Mouse (Mus musculus) liver, embryonic 11.5 days (tissue): ENCODE data around the gene Nme3. TPM values are rescaled to one million over a fixed set of nuclear protein-coding genes. Genes with fewer than 3 reads are reported as not detected.

Experiments
- ATAC-seq: fragments of 200-750 bp; cut with Nextera tagmentation; replicated peaks from 2 replicates; pipeline ENCODE4 v1.8.0; 2017; ENCODE audit warnings: moderate number of reproducible peaks, mild to moderate bottlenecking, moderate TSS enrichment, moderate library complexity; ENCODE audit not compliant: low FRiP score
- DNase-seq: peaks from one replicate; pipeline ENCODE4 v3.0.0-alpha.2; 2017; ENCODE audit warnings: low spot score
- H3K27ac ChIP-seq: fragments of 300-500 bp; sonication (generic); 2 replicates; pipeline ENCODE4 v1.5.1; 2014; ENCODE audit warnings: mild to moderate bottlenecking, low read depth, low read length, control low read depth
- H3K27me3 ChIP-seq: fragments of 300-500 bp; sonication (generic); replicated peaks from 2 replicates; pipeline ENCODE4 v1.6.1; 2014; ENCODE audit warnings: low read length, mixed read lengths; ENCODE audit not compliant: control insufficient read depth, insufficient read depth
- H3K36me3 ChIP-seq: fragments of 300-500 bp; sonication (generic); 2 replicates; pipeline ENCODE4 v1.6.1; 2014; ENCODE audit warnings: mild to moderate bottlenecking, low read length, moderate library complexity, mixed read lengths; ENCODE audit not compliant: control insufficient read depth, insufficient read depth
- H3K4me1 ChIP-seq: fragments of 300-500 bp; sonication (generic); replicated peaks from 2 replicates; pipeline ENCODE4 v1.6.1; 2014; ENCODE audit warnings: low read length, mixed read lengths; ENCODE audit not compliant: control insufficient read depth, insufficient read depth
- H3K4me2 ChIP-seq: fragments of 300-500 bp; sonication (generic); 2 replicates; pipeline ENCODE4 v1.6.1; 2014; ENCODE audit warnings: mild to moderate bottlenecking, control low read depth, moderate library complexity
- H3K4me3 ChIP-seq: fragments of 300-500 bp; sonication (generic); 2 replicates; pipeline ENCODE4 v1.5.1; 2014; ENCODE audit warnings: low read depth, low read length, control low read depth
- H3K9ac ChIP-seq: fragments of 300-500 bp; sonication (generic); 2 replicates; pipeline ENCODE4 v1.6.1; 2014; ENCODE audit warnings: low read depth, low read length, control low read depth
- H3K9me3 ChIP-seq: fragments of 300-500 bp; sonication (generic); 2 replicates; pipeline ENCODE4 v1.6.1; 2016; ENCODE audit warnings: low read length, inconsistent platforms, mixed read lengths; ENCODE audit not compliant: control insufficient read depth
- WGBS: fragments of 180-500 bp; shearing (Covaris S2); extraction: QIAGEN DNeasy Blood & Tissue Kit; methylation state at CpG from one replicate; pipeline ENCODE4 v1.1.7; 2014; 5-methylcytosine and 5-hydroxymethylcytosine counted together
- polyA plus RNA-seq: library from polyadenylated mRNA; unstranded; fragments of >200 nt; fragmentation: Nextera tagmentation; extraction: Ambion mirVana; gene quantifications from 2 replicates; pipeline ENCODE4 v1.2.1, GENCODE M21; 2014

The Nme3 gene
- polyA plus RNA-seq, 1 experiment from 2014 or later: 70.5 TPM

DNA sequence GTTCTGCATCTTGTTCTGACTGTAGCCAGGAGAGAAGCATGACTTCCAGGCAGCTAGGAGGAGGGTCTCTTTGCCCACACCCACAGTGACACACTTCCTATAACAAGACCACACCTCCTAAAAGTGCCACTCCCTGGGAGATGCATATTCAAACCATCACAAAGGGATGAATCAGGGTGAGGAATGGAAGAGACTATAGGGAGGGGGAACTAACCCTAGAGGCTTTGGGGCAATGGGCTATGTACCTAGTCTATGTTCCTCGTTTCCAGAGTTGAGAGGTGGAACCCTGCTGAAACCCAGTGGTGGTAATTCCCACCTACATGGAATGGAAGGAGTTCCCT, 21.9 kb upstream of the Nme3 start:
- ATAC-seq (no peak), DNase-seq (no peak)
- Histone ChIP-seq H3K36me3 (no peaks in the 10 kb centered on the region), H3K27me3 (no peaks in the 10 kb centered on the region), H3K4me1 (0 out of 2 replicates have a peak, but pooled peaks cover 3% of the 10 kb centered on the region), H3K9me3 (no peaks in the 10 kb centered on the region), H3K4me2 (no peak overlapping the region), H3K9ac (no peak overlapping the region), H3K27ac (no peak overlapping the region), H3K4me3 (no peak overlapping the region)
- WGBS: 52% methylated on average over 1 of the region's 1 CpGs

DNA sequence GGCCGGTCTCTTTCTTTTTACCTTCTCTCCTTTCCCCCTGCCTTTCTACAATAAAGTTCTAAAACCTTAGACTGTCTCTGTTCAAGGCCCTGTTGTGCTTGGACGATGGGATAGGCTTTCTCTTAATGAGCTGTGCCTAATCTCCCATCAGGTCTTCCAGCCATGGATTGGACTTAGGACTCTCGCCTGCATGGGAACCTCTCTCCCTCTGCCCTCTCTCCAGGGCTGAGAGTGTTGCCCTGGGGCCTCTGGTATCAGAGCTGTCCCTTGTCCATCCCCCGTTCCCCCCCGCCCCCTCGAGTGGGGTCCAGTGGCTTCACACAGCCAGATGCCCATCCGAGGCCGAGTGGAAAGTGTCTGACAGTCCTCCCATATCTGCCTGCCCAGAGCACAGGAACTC, 21.3 kb upstream of the Nme3 start:
- Histone ChIP-seq H3K4me2 (no peak overlapping the region), H3K4me3 (no peak overlapping the region), H3K27me3 (no peaks in the 10 kb centered on the region), H3K36me3 (no peaks in the 10 kb centered on the region), H3K27ac (no peak overlapping the region), H3K9ac (no peak overlapping the region), H3K4me1 (0 out of 2 replicates have a peak, but pooled peaks cover 3% of the 10 kb centered on the region), H3K9me3 (no peaks in the 10 kb centered on the region)
- WGBS: 75% methylated on average over 8 of the region's 8 CpGs
- DNase-seq (no peak), ATAC-seq (no peak)

- peak overlapping the region; percentile 41 for H3K9ac ChIP-seq
- H3K4me2 ChIP-seq: peak overlapping the region; percentile 41
- no peaks in the 10 kb centered on the region for H3K27me3 ChIP-seq
- H3K27ac ChIP-seq: peak overlapping the region; percentile 73
- DNase-seq (no peak), ATAC-seq (peak; percentile 10; the same call in 1 of the 2 replicates)
- WGBS: 56% methylated on average over 10 of the region's 10 CpGs
- H3K9me3 ChIP-seq: no peaks in the 10 kb centered on the region
- no peaks in the 10 kb centered on the region for H3K36me3 ChIP-seq
- H3K4me3 ChIP-seq: peak overlapping the region; percentile 12; the same call in 1 of the 2 replicates
- H3K4me1 ChIP-seq: 0 out of 2 replicates have a peak, but pooled peaks cover 3% of the 10 kb centered on the region
Measured at GRCm38 (mm10) chr17:24877336-24878116, 18.8 kb upstream of the Nme3 start.

DNA sequence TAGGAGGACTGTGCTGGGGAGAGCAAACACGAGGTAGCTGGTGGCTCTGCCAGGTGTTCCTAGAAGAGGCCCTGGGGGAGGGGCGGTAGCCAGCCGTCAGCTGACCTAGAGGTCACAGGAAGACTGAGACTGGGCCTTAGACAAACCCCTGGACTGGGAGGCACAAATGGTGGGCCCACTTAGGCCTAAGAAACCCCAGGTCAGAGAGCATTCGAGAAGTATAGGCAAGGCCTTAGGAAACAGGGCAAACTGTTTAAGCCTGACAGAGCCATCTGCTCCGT, 18.2 kb upstream of the Nme3 start:
- H3K27me3 ChIP-seq: no peaks in the 10 kb centered on the region
- 37% methylated on average over 5 of the region's 5 CpGs for WGBS
- no peak for DNase-seq
- H3K4me2 ChIP-seq: peak overlapping the region; percentile 41
- no peaks in the 10 kb centered on the region for H3K9me3 ChIP-seq
- ATAC-seq: peak; percentile 32; the same call in 1 of the 2 replicates
- H3K9ac ChIP-seq: peak overlapping the region; percentile 41; the same call in 1 of the 2 replicates
- H3K4me3 ChIP-seq: peak overlapping the region; percentile 12; the same call in 1 of the 2 replicates
- H3K36me3 ChIP-seq: peaks cover 3% of the 10 kb centered on the region; the same call in 1 of the 2 replicates
- H3K4me1 ChIP-seq: 0 out of 2 replicates have a peak, but pooled peaks cover 3% of the 10 kb centered on the region
- H3K27ac ChIP-seq: peak overlapping the region; percentile 73; the same call in 1 of the 2 replicates

- Histone ChIP-seq H3K9me3 (no peaks in the 10 kb centered on the region), H3K4me2 (0 out of 2 replicates have a peak overlapping the region, but pooled peaks have one; percentile 0), H3K4me1 (0 out of 2 replicates have a peak, but pooled peaks cover 3% of the 10 kb centered on the region), H3K36me3 (peaks cover 7% of the 10 kb centered on the region; the same call in 1 of the 2 replicates), H3K27ac (no peak overlapping the region), H3K27me3 (no peaks in the 10 kb centered on the region), H3K9ac (no peak overlapping the region), H3K4me3 (no peak overlapping the region)
- WGBS: 80% methylated on average over 8 of the region's 8 CpGs
- ATAC-seq (no peak), DNase-seq (no peak)
Measured at GRCm38 (mm10) chr17:24878531-24878930, 17.8 kb upstream of the Nme3 start.

DNA sequence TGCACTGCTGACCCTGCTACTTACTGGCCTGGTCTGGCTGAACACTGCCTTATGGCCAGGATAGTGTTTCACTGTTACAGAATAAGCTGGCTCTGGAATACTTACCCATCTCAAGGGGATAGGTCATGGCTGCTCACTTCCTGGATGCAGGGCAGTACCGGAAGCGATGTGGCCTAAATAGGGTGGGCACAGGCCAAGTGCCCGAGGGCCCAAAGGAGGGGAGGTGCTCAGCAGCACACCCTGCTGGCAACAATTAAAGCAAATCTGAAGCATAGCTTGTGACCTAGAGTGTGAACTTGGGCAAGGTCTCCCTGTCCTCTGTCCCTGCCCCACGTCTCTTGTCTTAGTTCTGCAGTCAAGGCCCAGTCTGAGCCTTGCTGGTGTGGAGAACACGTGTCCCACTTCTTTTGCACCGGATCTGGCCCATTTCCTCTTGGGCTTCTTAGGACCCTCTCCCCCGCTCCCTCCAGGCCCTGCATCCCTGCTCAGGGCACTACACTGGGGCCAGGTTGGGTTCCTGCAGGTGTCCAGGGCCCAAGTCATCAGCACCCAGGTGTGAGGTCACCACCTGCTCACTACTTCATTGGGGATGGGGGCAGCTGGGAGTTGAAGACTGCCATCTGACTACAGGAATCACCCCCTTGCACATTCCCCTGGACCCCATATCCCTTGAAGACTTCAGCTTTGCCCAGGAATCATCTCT, 14.4 kb upstream of the Nme3 start:
- H3K27me3 ChIP-seq: no peaks in the 10 kb centered on the region
- H3K9me3 ChIP-seq: no peaks in the 10 kb centered on the region
- 52% methylated on average over 7 of the region's 7 CpGs for WGBS
- H3K4me3 ChIP-seq: no peak overlapping the region
- no peak overlapping the region for H3K9ac ChIP-seq
- H3K4me2 ChIP-seq: no peak overlapping the region
- ATAC-seq (no peak), DNase-seq (no peak)
- peaks cover 11% of the 10 kb centered on the region; the same call in 1 of the 2 replicates for H3K4me1 ChIP-seq
- H3K36me3 ChIP-seq: peaks cover 16% of the 10 kb centered on the region; the same call in 1 of the 2 replicates
- H3K27ac ChIP-seq: no peak overlapping the region

DNA sequence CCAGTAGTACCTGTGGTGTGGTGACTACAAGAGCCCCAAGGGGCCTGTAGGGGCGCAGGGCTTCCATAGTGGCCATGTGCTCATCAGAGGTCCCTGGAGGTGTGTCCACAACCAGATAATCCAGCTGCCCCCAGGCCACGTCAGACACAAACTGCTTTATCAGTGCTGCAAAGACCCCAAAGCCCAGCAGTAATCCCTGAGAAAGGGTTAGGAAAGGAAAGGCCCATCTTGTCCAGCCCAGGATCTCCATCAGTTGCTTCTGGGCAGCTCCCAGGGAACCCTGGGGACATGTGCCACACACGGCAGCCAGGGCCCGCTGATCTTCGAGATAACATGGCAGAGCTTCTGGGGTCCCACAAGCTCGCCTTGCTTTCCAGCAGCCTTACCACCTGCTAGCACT, 11.9 kb upstream of the Nme3 start:
- H3K27me3 ChIP-seq: no peaks in the 10 kb centered on the region
- no peak overlapping the region for H3K9ac ChIP-seq
- H3K4me3 ChIP-seq: peak overlapping the region; percentile 76
- ATAC-seq (no peak), DNase-seq (no peak)
- 84% methylated on average over 6 of the region's 6 CpGs for WGBS
- no peak overlapping the region for H3K27ac ChIP-seq
- H3K9me3 ChIP-seq: no peaks in the 10 kb centered on the region
- H3K36me3 ChIP-seq: peaks cover 22% of the 10 kb centered on the region; the same call in 1 of the 2 replicates
- H3K4me2 ChIP-seq: peak overlapping the region; percentile 92; the same call in 1 of the 2 replicates
- H3K4me1 ChIP-seq: peaks cover 18% of the 10 kb centered on the region

- H3K4me2 ChIP-seq: peak overlapping the region; percentile 92
- H3K9ac ChIP-seq: peak overlapping the region; percentile 74
- H3K4me1 ChIP-seq: peaks cover 18% of the 10 kb centered on the region
- ATAC-seq: no peak
- H3K36me3 ChIP-seq: peaks cover 28% of the 10 kb centered on the region; the same call in 1 of the 2 replicates
- H3K4me3 ChIP-seq: peak overlapping the region; percentile 76
- DNase-seq: no peak
- no peaks in the 10 kb centered on the region for H3K9me3 ChIP-seq
- no peaks in the 10 kb centered on the region for H3K27me3 ChIP-seq
- H3K27ac ChIP-seq: no peak overlapping the region; the same call in 1 of the 2 replicates
- 22% methylated on average over 22 of the region's 22 CpGs for WGBS
Measured at GRCm38 (mm10) chr17:24885356-24886133, 10.8 kb upstream of the Nme3 start.
